Mouse (Mus musculus): ENCODE results near the gene Hus1b.

The Hus1b gene

DNA sequence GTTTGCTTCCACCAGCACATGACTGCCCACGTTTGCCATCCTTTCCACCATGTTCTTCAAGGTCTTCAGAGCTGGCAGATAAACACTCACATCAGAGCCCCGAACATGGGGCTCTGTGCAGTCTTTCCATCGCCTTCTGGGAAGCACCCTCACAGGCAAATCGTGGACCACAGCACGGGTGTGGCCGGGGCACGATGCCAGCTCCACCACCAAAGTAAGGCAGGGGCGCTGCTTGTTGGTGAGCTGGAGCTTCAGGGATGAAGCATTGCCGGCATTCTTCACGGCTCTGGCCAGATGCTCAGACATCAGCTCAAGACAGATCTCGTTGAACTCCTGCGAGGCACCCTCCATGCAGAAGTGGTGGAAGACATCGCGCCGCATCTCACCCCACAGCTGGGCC, 430 bp downstream of the Hus1b start:
- peak in 1 of 2 experiments; percentile 11 for DNase-seq

DNA sequence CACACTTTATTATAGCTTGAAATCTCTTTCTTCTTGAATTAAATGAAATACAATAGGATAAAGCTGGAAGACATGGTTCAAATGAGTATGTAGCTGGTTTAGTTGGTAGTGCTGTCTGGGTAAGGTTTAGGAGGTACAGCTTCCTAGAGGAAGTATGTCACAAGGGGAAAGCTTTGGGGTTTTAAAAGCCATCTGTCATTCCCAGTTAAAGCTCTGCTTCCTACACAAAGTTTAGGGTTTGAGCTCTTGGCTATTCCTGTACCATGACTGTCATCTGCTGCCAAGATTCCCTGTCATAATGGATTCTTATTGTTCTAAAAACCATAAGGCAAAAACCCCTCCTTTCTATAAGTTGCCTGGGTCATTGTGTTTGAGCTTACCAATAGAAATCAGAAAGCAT, 1.8 kb downstream of the Hus1b start:
- DNase-seq, result no peak

DNA sequence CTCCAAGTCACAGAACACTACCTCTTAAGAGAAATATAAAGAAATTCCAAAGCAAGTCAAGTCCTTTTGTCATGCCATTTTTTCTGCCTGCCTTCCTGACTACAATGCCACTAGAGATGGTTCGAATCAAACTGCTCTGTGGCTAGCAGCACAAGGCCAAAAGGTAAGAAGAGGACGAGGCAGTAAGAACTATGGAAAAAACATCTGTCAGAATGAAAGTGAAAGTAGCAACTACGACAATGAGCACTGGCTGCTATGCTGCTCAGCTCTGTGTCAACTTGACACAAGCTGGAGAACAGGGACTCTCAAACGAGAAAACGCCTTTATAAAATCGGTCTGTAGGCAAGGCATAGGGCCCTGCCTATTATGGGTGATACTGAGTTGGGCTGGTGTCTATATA, 14.6 kb downstream of the Hus1b start:
- no peak for DNase-seq

GRCm38 (mm10) chr13:30931613-30932012, 15.9 kb downstream of the Hus1b start:
- DNase-seq, result no peak

GRCm38 (mm10) chr13:30929119-30929518, 18.4 kb downstream of the Hus1b start:
- no peak for DNase-seq

- DNase-seq, result no peak
These were observed 23.3 kb downstream of the Hus1b start for GRCm38 (mm10) chr13:30924269-30924668.

DNA sequence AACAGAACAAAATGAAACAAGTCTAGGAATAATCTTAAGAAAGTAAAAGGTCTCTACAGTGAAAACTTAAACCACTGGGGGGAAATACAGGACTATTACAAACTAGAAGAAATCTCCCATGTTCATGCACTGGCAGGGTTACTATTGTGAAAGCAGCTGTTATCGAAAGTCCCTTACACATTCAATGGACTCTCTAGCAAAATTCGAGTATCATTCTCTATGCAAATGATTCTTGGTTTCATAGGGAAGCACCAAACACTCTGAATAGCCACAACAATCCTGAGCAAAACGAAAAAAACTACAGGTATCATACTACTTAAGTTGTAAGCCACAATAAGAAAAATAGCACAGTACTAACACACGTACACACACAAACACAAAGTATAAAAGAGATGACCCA, 25.6 kb downstream of the Hus1b start:
- DNase-seq, result no peak

DNA sequence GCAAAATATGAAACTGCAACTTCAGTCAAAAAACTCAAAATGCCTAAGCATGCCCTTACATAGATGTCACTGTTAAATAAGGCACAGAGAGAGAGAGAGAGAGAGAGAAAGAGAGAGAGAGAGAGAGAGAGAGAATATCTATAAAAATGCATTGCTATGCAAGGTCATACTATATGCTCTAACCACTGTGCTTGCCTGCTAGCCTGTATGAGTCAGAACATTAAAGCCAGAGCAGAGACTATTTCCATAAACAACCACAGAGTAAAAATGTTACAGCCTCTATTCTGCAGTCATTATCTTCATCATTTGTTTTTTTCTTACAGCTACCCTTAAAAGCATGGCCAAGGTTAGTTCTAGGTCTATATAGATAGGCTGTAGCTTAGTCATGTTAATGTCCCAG, 33.8 kb downstream of the Hus1b start:
- no peak for DNase-seq

DNA sequence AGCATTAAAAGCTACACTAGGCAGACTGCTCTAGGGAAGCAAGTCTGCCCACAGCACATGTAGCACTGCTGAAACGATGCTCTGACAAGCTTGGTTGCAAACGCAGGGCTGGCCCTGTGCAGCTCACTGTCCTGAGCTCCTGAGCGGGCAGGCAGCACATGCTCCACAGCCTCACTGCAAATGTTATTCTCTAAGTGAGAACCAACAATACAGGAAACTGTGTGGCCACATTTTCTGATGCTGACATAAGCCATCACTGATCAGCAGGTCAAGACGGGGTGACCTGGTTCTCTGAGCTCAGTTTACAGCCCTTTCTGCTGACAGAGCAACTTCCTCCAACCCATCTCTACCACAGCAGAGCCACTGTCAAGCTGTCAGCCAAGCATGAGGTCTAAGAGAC, 34.5 kb downstream of the Hus1b start:
- no peak for DNase-seq

DNA sequence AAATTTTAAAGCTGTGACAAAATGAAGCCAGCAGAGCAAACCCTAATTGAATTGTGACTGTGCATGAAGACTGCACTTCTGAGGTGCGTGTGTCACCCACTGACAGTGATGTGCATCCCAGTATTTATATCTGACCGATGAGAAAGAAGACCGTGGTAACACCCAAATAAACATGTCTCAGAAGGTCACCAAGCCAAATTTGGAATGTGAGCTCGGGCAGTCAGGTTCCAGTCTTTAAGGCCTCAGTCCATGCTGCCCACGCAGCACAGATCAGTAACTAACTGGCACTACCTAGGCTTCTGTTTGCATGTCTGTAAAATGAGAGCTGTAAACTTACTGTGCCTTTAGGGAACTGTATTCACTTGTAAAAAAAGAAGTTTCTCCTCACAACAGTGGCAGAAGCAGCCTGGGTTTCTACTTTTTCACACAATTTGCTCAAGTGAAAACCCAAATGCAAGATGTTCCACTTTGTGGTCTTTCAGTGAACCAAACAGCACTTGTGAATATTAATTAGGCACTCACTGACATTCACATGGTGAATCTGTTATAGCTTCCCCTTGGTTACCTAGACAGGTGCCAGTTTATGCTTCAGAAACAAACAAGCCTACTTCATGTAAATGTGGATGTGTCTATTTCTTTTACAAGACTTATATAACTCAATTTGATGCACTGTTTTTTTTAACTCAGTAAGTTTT, 35.5 kb downstream of the Hus1b start:
- no peak for DNase-seq

GRCm38 (mm10) chr13:30910889-30911288, 36.7 kb downstream of the Hus1b start:
- no peak for DNase-seq

- no peak for DNase-seq
These were observed 45.3 kb downstream of the Hus1b start for GRCm38 (mm10) chr13:30902286-30902685.

GRCm38 (mm10) chr13:30901387-30902041, 46.0 kb downstream of the Hus1b start:
- peak; percentile 24 to 33 for DNase-seq

All from cerebellum, postnatal 10 days (tissue).